Mouse (Mus musculus): ENCODE data around the gene Fmnl1. TPM values are rescaled to one million over a fixed set of nuclear protein-coding genes. Genes with fewer than 3 reads are reported as not detected.
A peak's percentile ranks its signal among the peaks of the same experiment; 100 is the strongest.
"Not testable (repeated sequence)": the region's sequence is repeated elsewhere in the genome, so short reads cannot be mapped to it uniquely, and the experiment has no call there.

Gene Fmnl1
- total RNA-seq, 2 experiments from 2014 or later: 186 to 209 TPM

DNA sequence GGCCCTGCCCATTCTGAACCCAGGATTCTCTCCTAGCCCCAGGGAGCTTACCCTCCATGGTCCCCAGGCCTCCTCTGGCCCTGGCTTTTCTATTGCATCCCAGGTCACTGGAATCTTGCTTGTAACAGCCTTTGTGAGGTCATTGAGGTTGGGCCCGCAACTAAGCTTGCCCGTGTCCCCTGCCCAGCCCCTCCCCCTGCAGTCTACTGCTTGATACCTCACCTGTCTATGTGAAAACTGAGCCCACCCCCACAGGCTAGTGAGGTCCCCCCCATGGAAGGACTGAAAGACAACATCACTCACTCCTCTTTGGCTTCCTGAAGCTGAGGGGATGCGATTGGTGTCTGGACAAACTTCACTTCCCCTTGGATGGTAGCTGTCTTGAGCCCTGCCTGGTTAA is 37.6 kb downstream of the Fmnl1 start, which contains the start of gene 1700023F06Rik:
1700023F06Rik (minus strand) TSS at position 101 of the 400 bp plus-strand sequence.
- DNase-seq (ENCODE audit: extremely low spot score in 1 of 2, low spot score in 2 of 2): no peak
- no peak within 1 kb of the TSS for H3K4me3 ChIP-seq
- no peak for TF ChIP-seq CTCF (IDR thresholded peaks at IDR 0.05)
- intact Hi-C loops (cut with DNase I): no loop called here
- no peak within 1 kb of the TSS for H3K27ac ChIP-seq

DNA sequence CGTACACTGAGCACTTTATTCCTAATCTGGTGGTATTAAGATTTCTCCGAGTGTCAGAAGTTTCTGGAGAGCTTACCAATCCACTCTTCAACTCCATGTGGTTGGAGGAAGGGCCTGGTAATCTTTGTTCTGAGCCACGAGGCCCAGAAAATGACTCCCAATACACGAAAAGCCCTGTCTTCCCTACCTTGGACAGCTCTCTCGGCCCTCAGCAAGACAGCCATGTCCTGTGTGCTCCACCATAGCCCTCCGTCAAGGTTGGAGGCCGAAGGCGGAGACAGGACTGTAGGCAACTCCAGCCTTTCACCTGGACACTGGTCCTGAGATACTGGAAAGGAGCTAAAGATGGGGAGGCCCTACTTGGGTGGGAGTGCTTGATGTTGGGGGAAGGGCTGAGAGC is 39.4 kb downstream of the Fmnl1 start:
- no peak for TF ChIP-seq CTCF (IDR thresholded peaks at IDR 0.05)
- Histone ChIP-seq H3K27ac (no peak overlapping the region), H3K4me3 (no peak overlapping the region)
- no peak for DNase-seq (ENCODE audit: extremely low spot score in 1 of 2, low spot score in 2 of 2)
- intact Hi-C loops (cut with DNase I): no loop called here

DNA sequence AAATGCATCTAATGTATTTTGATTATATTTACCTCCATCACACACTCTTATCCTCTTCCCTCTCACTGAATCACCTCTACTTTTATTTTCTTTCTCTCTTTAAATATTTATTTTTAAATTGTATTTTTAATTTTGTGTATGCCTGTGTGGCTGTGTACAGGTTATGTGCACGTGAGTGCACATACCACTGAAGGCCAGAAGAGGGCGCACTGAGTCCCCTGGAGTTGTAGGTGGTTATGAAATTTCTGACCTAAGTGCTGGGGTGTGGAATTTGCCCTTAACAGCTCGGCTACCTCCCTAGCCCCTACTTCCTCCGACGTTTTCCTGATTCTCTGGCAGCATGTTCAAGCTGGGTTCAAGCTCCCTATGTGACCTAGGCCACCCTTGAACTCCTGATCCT is 42.8 kb downstream of the Fmnl1 start:
- intact Hi-C loops (cut with DNase I): no loop called here
- peak; percentile 28 for TF ChIP-seq CTCF (IDR thresholded peaks at IDR 0.05)
- DNase-seq (ENCODE audit: extremely low spot score in 1 of 2, low spot score in 2 of 2): no peak
- Histone ChIP-seq H3K4me3 (no peak overlapping the region), H3K27ac (no peak overlapping the region)

DNA sequence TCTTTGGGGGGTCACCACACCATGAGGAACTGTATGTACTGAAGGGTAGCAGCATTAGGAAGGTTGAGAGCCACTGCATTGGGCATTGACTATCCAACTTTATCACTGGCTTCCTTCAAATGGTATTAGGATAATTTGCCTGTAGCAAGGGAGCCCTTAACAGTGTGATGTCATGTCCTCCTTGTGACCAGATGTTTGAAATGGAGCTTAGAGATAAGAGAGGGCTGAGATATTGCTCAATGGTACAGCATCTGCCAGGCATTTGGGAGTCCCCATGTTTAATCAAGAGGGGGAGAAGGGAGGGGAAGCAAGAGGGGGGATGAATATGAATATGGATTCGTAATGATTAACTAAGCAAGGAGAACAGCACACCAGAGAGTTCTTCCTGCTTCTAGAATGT is 44.4 kb downstream of the Fmnl1 start:
- no peak for TF ChIP-seq CTCF (IDR thresholded peaks at IDR 0.05)
- intact Hi-C loops (cut with DNase I): no loop called here
- no peak for DNase-seq (ENCODE audit: extremely low spot score in 1 of 2, low spot score in 2 of 2)
- H3K4me3 ChIP-seq: no peak overlapping the region
- H3K27ac ChIP-seq: no peak overlapping the region

DNA sequence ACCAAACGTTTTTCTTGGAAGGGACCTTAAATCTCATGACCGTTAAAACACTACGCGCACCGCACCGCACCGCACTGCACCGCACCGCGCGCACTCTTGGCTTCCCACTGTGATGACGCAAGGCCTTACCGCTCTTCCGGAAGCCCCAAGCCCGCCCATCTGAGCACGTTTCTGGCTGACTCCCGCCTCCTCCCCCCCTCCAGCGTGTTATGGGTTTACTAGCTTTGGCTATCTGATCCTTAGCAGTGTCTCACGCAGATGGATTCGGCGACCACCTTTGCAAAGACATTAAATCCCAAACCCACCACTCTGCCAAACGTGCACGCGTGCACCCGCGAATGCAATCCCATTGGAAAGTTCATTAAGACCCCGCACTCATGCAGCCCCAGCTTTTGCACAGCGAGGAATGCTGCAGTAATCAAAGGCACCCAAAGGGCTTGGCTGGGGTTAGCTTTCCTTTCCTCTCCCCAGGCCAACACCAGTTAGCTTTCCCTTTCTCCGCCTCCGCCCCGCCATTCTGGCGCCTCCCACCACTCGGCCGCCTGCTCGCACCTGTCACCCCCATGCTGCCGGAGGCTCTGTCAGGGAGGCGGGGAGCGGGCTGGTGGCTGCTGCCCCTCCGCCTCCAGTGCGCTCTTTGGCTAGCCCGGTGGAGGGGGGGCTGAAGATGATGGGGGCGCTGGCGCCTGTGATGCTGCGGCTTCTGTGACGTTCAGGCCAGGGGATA is 47.0 kb downstream of the Fmnl1 start, which contains the start of gene Spata32:
Spata32 (minus strand) TSS at position 643 of the 727 bp plus-strand sequence.
- DNase-seq (ENCODE audit: extremely low spot score in 1 of 2, low spot score in 2 of 2): peak; percentile 58 to 71
- Histone ChIP-seq H3K27ac (peak within 1 kb of the TSS; percentile 84), H3K4me3 (peak within 1 kb of the TSS; percentile 56)
- intact Hi-C loops (cut with DNase I): loop anchor here (1.0 kb wide), 1 partner anchor 19 kb away; no protein-coding TSS in a partner anchor
- no peak for TF ChIP-seq CTCF (IDR thresholded peaks at IDR 0.05)

DNA sequence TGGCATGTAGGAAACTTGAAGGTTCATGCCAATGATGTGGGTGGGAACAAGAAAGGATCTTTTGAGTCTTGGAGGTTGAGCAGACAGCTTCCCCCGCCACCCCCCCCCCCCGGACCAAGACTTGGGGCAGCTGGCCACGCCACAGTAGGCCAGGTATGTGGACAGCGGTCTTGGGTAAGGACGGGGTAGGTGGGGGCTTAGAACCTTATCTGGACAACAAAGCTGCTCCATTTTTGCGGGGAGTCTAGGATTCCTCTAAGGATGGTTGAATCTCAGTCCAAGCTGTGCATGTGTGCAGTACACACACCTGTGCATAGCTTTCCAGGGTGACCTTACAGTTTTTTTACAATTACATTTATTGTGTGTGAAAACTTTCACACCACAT is 47.6 kb downstream of the Fmnl1 start:
- peak overlapping the region; percentile 84 for H3K27ac ChIP-seq
- intact Hi-C loops (cut with DNase I): loop anchor here (1.0 kb wide), 1 partner anchor 19 kb away; no protein-coding TSS in a partner anchor
- peak overlapping the region; percentile 56 for H3K4me3 ChIP-seq
- no peak for TF ChIP-seq CTCF (IDR thresholded peaks at IDR 0.05)
- DNase-seq (ENCODE audit: extremely low spot score in 1 of 2, low spot score in 2 of 2): no peak

DNA sequence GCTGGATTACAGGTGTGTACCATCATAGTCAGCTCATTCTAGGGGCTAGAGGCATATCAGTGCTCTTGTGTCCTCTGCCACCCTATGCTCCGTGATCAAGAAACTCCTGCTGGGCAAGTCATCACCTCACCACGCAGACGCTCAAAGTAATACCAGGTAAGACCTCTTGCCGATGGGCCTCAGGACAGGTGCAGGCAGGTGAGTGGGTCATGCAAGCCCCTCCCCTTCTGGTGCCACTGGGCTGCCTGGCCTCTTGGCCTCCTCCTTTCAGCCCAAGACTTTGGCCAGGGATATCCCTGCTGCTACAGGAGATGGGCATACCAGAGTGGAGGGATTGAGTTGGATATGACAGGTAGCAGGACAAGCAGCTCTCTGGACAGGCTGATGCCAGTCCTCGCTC is 48.4 kb downstream of the Fmnl1 start:
- no peak for DNase-seq (ENCODE audit: extremely low spot score in 1 of 2, low spot score in 2 of 2)
- intact Hi-C loops (cut with DNase I): no loop called here
- Histone ChIP-seq H3K4me3 (no peak overlapping the region), H3K27ac (peak overlapping the region; percentile 55)
- no peak for TF ChIP-seq CTCF (IDR thresholded peaks at IDR 0.05)

DNA sequence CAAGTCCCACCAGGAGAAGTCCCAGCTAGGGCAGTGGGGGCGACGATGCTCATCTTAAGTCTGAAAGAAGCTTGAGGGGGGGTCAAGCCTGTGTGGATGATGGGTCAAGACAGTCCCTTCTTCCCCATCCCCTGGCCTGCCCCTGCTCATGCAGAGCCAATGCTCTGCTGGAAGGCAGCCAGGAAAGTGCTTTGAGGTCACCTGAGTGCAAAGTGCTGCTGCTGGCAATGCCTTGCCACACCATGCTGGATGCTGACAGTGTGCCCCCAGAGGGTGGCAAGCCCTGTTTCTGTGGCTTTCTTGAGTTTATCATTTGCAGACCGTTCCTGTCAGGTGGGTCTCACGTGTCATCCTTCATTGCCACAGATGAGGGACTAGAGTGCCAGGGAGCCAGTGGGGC is 49.1 kb downstream of the Fmnl1 start:
- no peak overlapping the region for H3K4me3 ChIP-seq
- intact Hi-C loops (cut with DNase I): no loop called here

DNA sequence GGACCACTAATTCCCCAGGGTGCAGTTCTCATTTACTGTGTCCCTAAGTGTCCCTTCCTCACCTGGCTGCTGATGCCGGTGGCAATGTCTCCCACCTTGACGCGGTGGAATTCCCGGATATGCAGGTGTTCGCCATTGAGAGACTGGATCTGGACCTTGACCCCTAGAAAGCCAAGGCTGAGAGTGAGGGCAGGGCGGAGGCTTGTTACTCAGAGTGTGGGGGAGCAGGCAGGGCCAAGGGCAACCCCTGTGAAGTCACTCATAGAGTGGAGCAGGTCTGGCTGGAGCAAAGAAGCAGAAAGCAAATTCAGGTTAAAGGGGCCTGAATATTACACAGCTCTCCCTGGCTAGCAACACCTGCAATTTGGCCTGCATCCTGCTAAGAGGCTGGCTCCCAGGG is 50.5 kb downstream of the Fmnl1 start:
- H3K27ac ChIP-seq: no peak overlapping the region
- no peak for TF ChIP-seq CTCF (IDR thresholded peaks at IDR 0.05)
- intact Hi-C loops (cut with DNase I): no loop called here
- H3K4me3 ChIP-seq: no peak overlapping the region
- DNase-seq (ENCODE audit: extremely low spot score in 1 of 2, low spot score in 2 of 2): no peak

More for the DNA sequence above, 49.1 kb downstream of the Fmnl1 start:
- TF ChIP-seq CTCF (IDR thresholded peaks at IDR 0.05): no peak
- no peak for DNase-seq (ENCODE audit: extremely low spot score in 1 of 2, low spot score in 2 of 2)
- H3K27ac ChIP-seq: no peak overlapping the region

DNA sequence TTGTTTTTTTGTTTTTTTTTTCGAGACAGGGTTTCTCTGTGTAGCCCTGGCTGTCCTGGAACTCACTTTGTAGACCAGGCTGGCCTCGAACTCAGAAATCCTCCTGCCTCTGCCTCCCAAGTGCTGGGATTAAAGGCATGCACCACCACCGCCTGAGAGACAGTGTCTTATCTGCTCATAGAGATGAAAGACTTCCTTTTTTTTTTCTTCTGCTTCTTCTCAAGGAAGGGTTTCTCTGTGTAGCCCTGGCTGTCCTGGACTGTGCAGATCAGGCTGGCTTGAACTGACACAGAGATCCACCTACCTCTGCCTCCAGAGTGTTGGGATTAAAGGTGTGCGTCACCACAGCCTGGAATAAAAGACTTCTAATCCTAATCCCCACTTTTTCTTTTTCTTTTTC is 51.8 kb downstream of the Fmnl1 start:
- H3K27ac ChIP-seq; DNase-seq (ENCODE audit: extremely low spot score in 1 of 2, low spot score in 2 of 2); H3K4me3 ChIP-seq; intact Hi-C loops (cut with DNase I): not testable (repeated sequence)

DNA sequence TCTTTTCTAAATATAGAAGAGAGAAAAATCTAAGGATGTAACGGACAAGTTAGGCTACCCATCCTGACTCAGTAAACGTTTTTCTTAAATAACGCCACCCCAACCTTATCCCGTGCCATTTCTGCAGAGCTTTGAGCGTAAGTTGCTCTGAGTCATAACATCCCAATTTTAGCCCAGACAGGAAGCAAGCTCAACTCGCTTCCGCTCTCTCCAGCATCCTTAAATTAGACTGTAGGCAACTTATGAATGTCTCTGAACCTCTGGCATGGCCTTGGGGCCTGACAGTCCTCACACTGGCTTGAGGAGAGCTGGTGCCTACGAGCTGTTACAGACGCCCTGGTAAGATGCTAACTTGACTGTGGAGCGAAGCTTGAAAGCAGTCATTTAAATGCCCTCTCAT is 52.5 kb downstream of the Fmnl1 start:
- Histone ChIP-seq H3K27ac (peak overlapping the region; percentile 84), H3K4me3 (no peak overlapping the region)
- DNase-seq (ENCODE audit: extremely low spot score in 1 of 2, low spot score in 2 of 2): peak in 1 of 2 experiments; percentile 30
- intact Hi-C loops (cut with DNase I): no loop called here
- no peak for TF ChIP-seq CTCF (IDR thresholded peaks at IDR 0.05)

DNA sequence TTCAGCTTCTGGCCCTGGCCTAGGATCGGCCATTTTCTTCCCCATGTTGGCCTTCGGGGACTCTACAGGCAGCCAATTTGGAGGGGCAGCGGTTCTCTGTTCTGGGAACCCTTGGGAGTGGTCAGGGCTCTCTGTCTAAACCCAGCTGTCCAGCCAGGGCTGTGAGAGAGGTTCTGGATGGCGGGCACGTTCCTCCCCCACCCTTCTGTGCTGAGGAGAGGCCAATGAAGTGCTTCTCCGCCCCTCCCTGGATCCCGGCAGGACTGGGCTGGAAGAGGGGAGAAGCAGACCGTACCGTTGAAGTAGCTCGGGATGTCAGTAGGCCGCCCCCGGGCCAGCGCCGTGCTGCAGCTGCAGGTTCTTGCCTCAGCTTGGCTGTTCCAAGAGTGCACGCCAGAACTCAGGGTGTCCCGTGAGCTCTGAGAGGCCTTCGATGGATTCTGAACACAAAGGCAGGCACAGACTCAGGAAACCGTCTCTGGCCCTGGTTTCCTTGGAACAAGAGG is 53.1 kb downstream of the Fmnl1 start:
- intact Hi-C loops (cut with DNase I): no loop called here
- no peak for TF ChIP-seq CTCF (IDR thresholded peaks at IDR 0.05)
- peak overlapping the region; percentile 84 for H3K27ac ChIP-seq
- DNase-seq (ENCODE audit: extremely low spot score in 1 of 2, low spot score in 2 of 2): no peak
- no peak overlapping the region for H3K4me3 ChIP-seq

DNA sequence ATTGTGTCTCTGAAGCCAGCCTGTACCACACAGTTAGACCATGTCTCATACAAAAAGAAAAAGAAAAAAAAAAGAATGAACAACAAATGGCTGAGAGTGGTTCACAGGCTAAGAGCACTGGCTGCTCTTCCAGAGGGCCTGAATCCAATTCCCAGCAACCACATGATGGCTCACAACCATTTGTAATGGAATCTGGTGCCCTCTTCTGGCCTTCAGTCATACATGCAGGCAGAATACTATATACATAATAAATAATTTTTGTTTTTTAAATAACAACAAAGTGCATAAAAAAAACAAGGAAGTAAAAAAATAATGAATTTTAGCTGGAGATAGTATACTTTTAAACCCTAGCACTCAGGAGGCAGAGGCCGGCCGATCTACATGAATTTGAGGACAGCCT is 58.7 kb downstream of the Fmnl1 start:
- DNase-seq (ENCODE audit: extremely low spot score in 1 of 2, low spot score in 2 of 2): no peak
- Histone ChIP-seq H3K27ac (no peak overlapping the region), H3K4me3 (no peak overlapping the region)
- intact Hi-C loops (cut with DNase I): no loop called here
- TF ChIP-seq CTCF (IDR thresholded peaks at IDR 0.05): peak; percentile 21
